Mouse (Mus musculus) Muller cell, postnatal 12 days (primary cell): ENCODE measurements at regions not wholly inside any gene's neighbourhood (a gene's known extent, or its start where the extent isn't known, plus 50 kb on each side); places are given as distances from the start of the nearest gene placed in this dataset.
"Not testable (repeated sequence)": the region's sequence is repeated elsewhere in the genome, so short reads cannot be mapped to it uniquely, and the experiment has no call there.

Experiments
- DNase-seq: peaks from one replicate; pipeline ENCODE4 v3.0.0-alpha.2; 2015; ENCODE audit errors: inconsistent ontology term

GRCm38 (mm10) chr7:36224416-36224815 lies 421.6 kb upstream of the Zfp507 start:
- no peak for DNase-seq

GRCm38 (mm10) chr7:36218386-36218785 lies 415.6 kb upstream of the Zfp507 start:
- no peak for DNase-seq

- peak; percentile 14 for DNase-seq
These were observed 407.2 kb upstream of the Zfp507 start for GRCm38 (mm10) chr7:36210034-36210433.

DNA sequence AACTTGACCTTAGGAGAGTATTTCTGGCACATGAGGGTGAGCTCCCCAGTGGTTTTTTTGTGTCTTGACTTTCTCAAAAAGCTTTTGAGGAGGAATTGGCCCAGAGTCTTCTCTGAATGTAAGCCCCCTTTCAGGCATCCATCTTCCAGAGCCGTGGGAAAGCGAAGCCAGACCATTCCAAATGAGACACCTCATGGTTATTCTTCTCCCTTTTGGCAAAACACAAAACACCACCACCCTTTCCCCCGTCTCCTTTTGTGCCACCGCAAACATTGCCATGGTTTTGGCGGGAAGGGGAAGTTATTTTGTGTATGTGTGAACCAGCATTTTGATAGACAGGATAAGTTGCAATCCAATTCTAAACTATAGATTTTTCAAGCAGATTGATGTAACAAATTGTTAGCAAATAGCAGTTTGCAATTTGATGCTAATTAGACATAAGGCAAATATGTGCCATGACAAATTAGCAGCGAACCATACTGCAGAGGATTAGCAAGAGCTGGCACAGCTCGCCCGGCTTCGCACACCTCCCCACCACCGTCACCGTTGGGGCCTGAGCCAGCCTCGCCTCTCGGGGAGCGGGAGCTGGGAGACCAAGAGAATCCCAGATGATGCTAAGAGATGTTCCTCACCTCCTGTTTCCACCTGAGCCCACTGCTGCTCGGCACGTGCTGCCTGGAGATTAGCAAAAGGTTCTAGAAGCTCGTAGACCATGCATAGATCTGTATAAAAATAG lies 404.9 kb upstream of the Zfp507 start:
- peak; percentile 19 for DNase-seq

- DNase-seq = no peak
These were observed 395.4 kb upstream of the Zfp507 start for GRCm38 (mm10) chr7:36198091-36198700.

GRCm38 (mm10) chr7:36196154-36196720 lies 393.4 kb upstream of the Zfp507 start:
- DNase-seq = no peak

DNA sequence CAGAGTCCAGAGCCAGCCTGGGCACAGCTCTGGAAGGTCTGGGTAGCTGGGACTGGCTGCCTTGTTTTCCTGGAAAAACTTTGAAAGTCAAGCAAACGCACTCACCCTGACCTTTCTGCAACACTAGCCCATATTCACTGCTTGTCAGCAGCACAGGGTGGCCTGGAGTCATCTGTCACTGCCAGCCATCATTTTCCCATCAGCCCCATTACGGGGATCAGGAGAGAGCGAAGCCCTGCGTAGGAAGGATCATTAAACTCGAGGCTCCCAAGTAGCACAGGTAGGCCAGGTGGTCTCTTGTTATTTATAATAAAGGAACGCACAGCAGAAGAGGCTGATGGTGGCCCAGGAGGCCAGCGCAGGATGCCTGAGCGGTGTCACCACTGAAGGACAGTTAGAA lies 389.8 kb upstream of the Zfp507 start:
- DNase-seq = no peak

DNA sequence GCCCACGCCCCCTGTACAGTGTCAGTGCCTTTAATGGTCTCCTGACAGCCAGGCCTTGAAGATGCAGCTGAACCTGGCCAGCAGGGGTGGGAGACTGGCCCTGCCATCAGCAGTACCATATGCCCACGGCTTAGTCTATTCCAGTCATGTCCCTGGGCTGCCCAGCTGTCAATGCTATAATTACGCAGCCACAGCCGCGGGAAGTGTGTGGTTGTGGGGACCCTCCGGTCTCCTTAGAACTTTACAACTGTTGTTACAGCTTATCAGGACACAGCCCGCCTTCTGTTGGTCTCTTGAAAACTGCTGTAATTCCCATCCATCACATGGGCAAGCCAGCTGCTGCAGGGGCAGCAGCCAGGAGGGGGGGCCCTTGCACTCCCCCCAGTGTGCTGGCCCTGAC lies 375.1 kb upstream of the Zfp507 start:
- no peak for DNase-seq

GRCm38 (mm10) chr7:36175296-36175695 lies 372.5 kb upstream of the Zfp507 start:
- DNase-seq = no peak

GRCm38 (mm10) chr7:36172511-36172910 lies 369.7 kb upstream of the Zfp507 start:
- not testable (repeated sequence) for DNase-seq

DNA sequence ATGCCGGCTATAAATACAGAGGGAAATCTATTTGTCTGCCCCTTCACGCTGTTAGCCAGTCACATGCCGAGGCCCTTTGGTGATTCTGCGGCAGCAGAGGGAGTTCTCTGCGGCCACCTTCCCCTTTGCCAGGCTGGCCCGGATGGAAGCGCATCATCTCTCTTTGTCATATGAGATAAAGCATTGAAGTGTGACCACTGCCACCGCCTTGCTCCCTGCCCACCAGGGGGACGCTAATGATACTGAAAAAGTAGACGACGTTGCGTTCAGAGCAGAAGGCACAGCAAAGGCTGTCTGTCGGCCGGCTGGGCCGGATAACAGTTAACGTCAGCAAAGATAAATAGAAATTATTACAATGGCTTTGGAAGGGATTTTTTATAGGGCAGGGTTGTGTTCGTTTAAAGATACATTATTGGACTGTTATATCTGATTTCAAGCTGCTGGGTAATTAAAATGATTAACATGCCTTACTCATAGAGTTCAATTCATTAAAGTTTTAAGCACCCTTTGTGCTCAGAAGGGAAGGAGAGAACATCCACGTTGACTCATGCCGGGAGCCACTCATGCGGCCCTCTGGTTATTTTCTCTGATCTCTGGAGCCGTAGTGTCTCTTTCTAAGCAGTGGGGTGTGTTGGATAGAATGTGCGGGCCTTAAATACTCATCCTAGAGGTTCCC lies 354.6 kb upstream of the Zfp507 start:
- DNase-seq = peak; percentile 77

DNA sequence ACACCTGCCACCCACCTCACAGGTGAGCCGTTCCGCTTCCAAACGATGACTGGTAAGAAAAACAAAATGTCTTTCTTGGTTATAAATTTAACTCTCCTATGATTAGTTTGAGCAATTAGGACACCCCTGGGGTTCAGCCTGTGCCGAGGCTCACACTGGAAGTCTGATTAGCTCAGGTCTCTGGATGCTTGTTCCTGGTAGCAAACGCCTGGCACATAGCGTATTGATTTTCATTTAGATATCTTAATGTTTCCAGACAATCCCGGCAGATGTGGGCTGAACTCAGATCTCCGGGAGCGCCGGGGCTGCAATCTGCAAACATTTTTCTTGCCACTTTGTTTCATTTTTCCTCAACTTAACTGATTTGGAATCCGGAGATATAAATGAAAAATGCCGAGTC lies 353.8 kb upstream of the Zfp507 start:
- no peak for DNase-seq

GRCm38 (mm10) chr7:36155576-36155975 lies 352.8 kb upstream of the Zfp507 start:
- no peak for DNase-seq

GRCm38 (mm10) chr7:36155159-36155558 lies 352.4 kb upstream of the Zfp507 start:
- DNase-seq = no peak

GRCm38 (mm10) chr7:36150871-36151560 lies 348.2 kb upstream of the Zfp507 start:
- peak; percentile 43 for DNase-seq

DNA sequence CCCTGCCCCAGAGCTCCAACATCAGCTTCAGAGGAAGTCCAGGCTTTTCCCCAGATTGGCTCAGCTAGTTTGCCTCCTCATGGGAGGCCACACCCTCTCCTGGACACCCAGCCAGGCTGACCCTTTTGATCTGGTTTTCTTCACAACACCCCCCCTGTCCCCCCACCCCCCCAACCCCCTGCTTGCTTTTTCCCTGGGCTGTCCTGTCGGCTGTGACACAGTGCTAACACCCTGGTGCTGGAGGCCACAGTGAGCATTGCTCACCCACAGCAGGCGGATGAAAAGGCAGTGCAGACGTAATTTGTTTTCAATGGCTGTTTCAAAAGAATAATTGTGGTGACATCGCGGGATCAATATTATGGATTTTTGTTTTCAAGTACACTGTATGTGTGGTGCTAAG lies 333.8 kb upstream of the Zfp507 start:
- DNase-seq = no peak

DNA sequence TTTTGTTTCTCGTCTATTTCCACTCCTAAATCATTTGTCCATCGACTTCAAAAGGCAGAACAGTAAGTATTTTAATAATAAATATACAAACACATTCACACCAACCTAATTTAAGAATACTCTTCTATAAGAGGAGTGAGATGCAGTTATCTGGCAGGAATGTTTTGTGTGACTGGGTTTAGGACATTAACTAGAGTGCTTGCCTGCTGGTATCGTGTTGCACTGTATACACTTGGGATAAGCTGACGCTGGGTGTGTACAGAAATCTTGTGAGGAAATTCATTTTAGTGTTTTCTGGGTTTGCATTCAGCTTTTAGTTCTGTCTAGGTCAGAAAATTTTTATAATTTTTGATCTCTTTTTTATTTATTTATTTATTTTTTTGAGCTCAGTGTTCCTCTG lies 331.8 kb upstream of the Zfp507 start:
- DNase-seq = no peak

DNA sequence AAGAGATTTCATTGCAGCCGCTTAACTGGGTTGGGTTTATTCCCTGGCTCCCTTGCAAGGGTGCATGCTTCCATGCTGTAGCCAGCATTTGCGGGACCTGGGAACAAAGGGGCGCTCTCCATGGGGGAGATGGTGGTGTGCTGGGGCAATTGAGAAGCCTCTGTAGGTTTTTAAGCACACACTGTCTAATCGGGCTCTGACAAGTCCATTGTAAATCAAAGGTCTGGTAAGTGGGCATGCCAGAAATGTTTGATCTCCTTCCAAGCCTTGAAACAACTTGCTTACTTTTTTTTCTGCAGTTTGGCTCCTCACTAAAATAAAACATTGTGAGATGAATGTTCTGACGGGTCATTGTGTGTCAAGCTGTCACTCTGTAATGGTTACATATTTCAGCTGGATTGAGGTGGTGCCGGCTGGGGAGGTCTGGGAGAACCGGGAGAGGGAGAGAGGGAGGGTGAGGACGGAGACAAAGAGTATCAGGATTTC lies 330.9 kb upstream of the Zfp507 start:
- DNase-seq = peak; percentile 92

DNA sequence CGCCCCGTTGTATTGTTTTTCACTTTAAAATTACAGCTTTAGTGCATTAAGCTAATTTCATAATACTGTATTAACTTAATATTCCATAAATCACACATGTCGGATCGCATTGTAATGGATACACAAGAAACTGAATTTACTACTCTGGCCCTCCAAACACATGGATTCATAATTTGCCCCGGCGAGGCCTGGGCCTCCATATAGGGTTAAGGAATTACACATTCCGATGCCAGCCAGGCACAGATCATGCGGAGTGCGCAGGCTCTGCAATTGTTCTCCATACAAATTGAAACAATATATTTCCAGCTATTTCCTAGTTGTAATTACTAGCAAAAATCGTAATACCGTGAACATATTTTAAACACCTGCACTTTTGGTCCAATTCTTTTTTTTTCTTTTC lies 330.2 kb upstream of the Zfp507 start:
- no peak for DNase-seq

DNA sequence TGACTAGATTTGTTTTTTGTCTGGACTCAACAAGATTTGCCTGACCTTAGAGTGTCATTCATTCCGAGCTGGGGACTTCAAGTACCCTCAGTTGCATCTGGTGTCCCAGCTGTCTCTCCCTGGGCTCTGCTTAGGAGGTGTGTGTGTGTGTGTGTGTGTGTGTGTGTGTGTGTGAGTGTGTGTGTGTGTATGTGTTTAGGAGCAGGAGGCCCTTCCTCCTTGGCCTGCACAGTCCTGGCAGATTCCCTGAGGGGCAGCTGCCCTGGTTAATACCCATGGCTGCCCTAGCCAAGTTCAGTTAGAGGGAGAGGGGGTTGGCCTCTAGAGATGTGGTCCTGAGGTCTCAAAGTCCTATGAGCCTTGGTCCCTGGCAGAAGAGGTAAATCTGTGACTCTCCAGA lies 329.8 kb upstream of the Zfp507 start:
- DNase-seq = no peak

GRCm38 (mm10) chr7:36097054-36097453 lies 294.3 kb upstream of the Zfp507 start:
- peak; percentile 49 for DNase-seq
